Mouse (Mus musculus) cortical plate, adult 2 months (tissue): ENCODE measurements around the gene Nudt8.

Experiments
- CTCF ChIP-seq: fragments of 200-500 bp; IDR thresholded peaks from 2 replicates; pipeline ENCODE4 v1.5.1; 2011; ENCODE audit warnings: mild to moderate bottlenecking, control low read depth, low read length; ENCODE audit not compliant: insufficient read depth; ENCODE audit errors: extremely low read depth
- POLR2A ChIP-seq: fragments of 200-500 bp; IDR thresholded peaks from 2 replicates; pipeline ENCODE4 v1.6.1; 2011; ENCODE audit warnings: mild to moderate bottlenecking, low read length, control low read depth; ENCODE audit not compliant: insufficient read depth; ENCODE audit errors: extremely low read depth

- TF ChIP-seq CTCF: no peak
- no peak for TF ChIP-seq POLR2A
Measured at GRCm38 (mm10) chr19:3999121-3999730, 1.2 kb upstream of the Nudt8 start.
